Mouse (Mus musculus) CH12.LX (cell line): ENCODE results near the gene Efna1.
A peak's percentile ranks its signal among the peaks of the same experiment; 100 is the strongest.

ENCODE experiments used
- BHLHE40 ChIP-seq: IDR thresholded peaks from 2 replicates; pipeline ENCODE4 v1.6.1; 2011; ENCODE audit warnings: mild to moderate bottlenecking, low read depth, low read length, improper control_type of control experiment
- CTCF ChIP-seq, 2 experiments: IDR thresholded peaks in 1 of 2; conservative IDR thresholded peaks in 1 of 2; 2 replicates each; pipeline ENCODE4 v1.5.1; 2011 to 2012; ENCODE audit warnings: low read depth in 2 of 2, low read length in 2 of 2, improper control_type of control experiment in 1 of 2, inconsistent platforms in 1 of 2, mild to moderate bottlenecking in 1 of 2, moderate library complexity in 1 of 2
- EP300 ChIP-seq: IDR thresholded peaks from 2 replicates; pipeline ENCODE4 v1.6.1; 2011; ENCODE audit warnings: low read length, improper control_type of control experiment
- HCFC1 ChIP-seq: IDR thresholded peaks from 2 replicates; pipeline ENCODE4 v1.6.1; 2012; ENCODE audit warnings: low read depth, mild to moderate bottlenecking, inconsistent platforms, low read length, improper control_type of control experiment
- JUND ChIP-seq: conservative IDR thresholded peaks from 2 replicates; pipeline ENCODE4 v1.6.1; 2011; ENCODE audit warnings: low read depth, low read length, improper control_type of control experiment
- MAX ChIP-seq: IDR thresholded peaks from 2 replicates; pipeline ENCODE4 v1.6.1; 2011; ENCODE audit warnings: low read length, improper control_type of control experiment
- NELFE ChIP-seq: IDR thresholded peaks from 2 replicates; pipeline ENCODE4 v1.6.1; 2011; ENCODE audit warnings: low read depth, low read length, improper control_type of control experiment
- NRF1 ChIP-seq: IDR thresholded peaks from 2 replicates; pipeline ENCODE4 v1.6.1; 2014; ENCODE audit warnings: low read depth, mild to moderate bottlenecking, inconsistent platforms, low read length, improper control_type of control experiment, moderate library complexity
- POLR2A ChIP-seq: IDR thresholded peaks from 2 replicates; pipeline ENCODE4 v1.6.1; 2011; ENCODE audit warnings: low read depth, mild to moderate bottlenecking, improper control_type of control experiment, low read length
- RAD21 ChIP-seq: IDR thresholded peaks from 2 replicates; pipeline ENCODE4 v1.6.1; 2011; ENCODE audit warnings: low read depth, mild to moderate bottlenecking, low read length, improper control_type of control experiment, moderate library complexity
- RCOR1 ChIP-seq: conservative IDR thresholded peaks from 2 replicates; pipeline ENCODE4 v1.6.1; 2012; ENCODE audit warnings: low read depth, mild to moderate bottlenecking, inconsistent platforms, low read length, improper control_type of control experiment
- SIN3A ChIP-seq: IDR thresholded peaks from 2 replicates; pipeline ENCODE4 v1.6.1; 2012; ENCODE audit warnings: low read length, improper control_type of control experiment, inconsistent platforms
- TCF12 ChIP-seq: IDR thresholded peaks from 2 replicates; pipeline ENCODE4 v1.6.1; 2014; ENCODE audit warnings: low read depth, mild to moderate bottlenecking, inconsistent platforms, low read length, improper control_type of control experiment

- peak; percentile 52; the same call in 1 of the 2 replicates for TF ChIP-seq EP300
- TF ChIP-seq NRF1 = no peak
- no peak for TF ChIP-seq RCOR1
- TF ChIP-seq NELFE = no peak
- no peak for TF ChIP-seq RAD21
- TF ChIP-seq CTCF (conservative IDR thresholded peaks at IDR 0.05 in 1 of 2, IDR thresholded peaks at IDR 0.05 in 1 of 2; ENCODE audit: low read depth in 2 of 2, low read length in 2 of 2) = no peak
- no peak for TF ChIP-seq TCF12
- TF ChIP-seq BHLHE40 = peak; percentile 60; the same call in 1 of the 2 replicates
- TF ChIP-seq SIN3A = no peak
- no peak for TF ChIP-seq POLR2A
- TF ChIP-seq JUND = no peak
- TF ChIP-seq MAX = no peak
- TF ChIP-seq HCFC1 = no peak
Measured at GRCm38 (mm10) chr3:89233562-89234110, 47.3 kb downstream of the Efna1 start.
